Mouse (Mus musculus) kidney, postnatal 4 days (tissue): ENCODE measurements around the gene Lsm7.

Experiments used
- DNase-seq, 2 experiments: peaks; one replicate each; pipeline ENCODE4 v3.0.0; 2021; ENCODE audit warnings: mixed read lengths in 2 of 2

Gene Lsm7

DNA sequence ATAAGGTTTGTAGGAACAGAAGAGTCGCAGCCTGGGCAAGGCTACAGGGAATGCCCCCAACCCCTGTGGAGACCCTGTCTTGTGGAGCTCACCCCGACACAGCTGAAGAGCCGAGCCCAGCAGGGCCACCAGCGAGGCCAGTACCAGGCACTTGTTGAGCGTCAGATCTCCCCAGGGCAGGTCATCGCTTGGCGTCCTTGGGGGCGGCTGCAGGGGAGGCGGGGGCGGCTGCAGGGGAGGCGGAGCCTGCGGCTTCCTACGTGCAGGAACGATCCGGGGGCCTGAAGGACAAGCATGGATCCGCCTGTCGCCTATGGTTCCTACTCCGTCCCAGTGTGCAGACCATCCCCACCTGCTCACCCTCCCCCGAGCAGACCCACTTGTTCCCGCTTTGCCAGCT is 44.9 kb downstream of the Lsm7 start:
- peak; percentile 40 to 45 for DNase-seq

DNA sequence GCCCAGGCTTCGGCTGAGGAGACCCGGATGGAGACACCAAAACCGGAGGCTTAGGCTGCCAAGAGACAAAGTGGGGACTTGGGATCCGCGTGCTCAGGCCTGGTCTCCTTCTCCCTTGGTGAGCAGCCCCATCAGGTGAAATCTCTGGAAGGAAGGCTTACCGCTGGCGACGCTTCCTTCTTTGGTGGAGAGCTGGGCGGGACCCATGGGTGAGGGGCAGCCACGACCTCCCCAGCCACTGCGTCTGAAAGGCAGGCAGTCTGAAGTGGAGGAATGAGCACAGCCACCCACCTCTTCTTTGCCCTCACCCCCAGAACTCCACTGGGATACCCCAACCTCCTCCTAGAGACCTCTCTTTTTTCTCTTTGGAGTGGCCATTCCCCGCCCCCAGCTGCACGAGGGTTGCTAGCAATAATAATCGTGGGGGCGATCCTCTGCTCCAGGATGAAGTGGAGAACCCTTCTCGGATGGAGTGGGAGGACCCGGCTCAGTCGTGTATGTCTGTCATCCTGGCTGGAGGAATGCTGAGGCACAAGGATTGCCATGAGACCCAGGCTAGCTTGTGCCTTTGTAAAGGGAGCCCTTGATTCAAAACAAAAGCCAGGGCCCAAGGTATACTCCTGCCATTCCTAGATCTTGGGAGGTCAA is 45.9 kb downstream of the Lsm7 start:
- DNase-seq: peak; percentile 43 to 62

DNA sequence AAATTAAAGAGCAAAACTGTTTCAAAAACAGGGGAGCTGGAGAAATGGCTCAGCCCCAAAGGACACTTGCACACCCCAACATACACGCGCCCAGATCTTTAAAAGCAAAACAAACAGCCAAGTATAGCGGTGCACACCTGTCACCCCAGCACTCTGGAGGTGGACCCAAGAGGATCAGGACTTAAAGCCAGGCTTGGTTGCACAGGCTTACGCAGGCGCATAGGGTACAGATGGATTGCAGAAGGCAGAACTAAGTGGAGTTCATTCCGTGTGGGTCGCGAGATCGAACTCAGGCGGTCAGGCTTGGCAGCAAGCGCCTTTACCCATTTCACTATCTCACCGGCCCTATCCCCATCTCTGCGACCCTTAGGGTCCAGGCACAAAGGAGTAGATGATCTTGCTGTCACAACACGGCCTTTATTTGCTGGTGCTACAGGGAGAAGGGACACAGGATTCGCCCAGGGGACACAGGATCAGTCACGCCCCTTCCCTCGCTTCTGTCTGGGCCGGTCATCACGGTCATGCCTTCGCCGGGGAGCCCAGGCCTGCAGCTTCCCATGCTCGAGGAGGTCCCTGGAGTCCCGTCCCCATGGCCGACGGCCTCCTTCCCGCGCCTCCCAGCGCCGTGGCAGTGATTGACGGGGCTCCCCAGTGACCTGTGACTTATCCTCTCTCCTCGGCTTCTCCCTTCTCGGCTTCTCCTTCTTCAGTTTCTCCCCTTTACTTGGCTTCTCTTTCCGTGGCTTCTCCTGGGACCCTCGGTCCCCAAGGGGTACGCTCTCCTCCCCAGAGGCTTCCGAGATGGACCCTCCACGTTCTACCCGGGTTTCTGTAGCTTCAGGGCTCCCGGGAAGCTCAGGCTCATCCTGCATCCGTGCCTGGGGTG is 46.7 kb downstream of the Lsm7 start:
- peak; percentile 49 to 59 for DNase-seq

DNA sequence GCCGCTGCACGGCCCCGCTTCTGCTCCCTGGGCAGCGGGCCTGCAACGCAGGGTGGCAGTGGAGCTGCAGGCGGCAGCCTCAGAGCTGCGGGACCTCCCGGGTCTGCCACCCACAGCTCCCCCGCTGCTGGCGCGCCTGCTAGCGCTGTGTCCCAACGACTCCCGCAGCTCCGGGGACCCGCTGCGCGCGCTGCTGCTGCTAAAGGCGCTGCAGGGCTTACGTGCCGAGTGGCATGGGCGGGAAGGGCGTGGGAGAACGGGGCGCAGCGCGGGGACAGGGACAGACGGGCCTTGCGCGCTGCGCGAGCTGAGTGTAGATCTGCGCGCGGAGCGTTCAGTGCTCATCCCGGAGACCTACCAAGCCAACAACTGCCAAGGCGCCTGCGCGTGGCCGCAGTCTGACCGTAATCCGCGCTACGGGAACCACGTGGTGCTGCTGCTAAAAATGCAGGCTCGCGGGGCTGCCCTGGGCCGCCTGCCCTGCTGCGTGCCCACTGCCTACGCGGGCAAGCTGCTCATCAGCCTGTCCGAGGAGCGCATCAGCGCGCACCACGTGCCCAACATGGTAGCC is 47.9 kb downstream of the Lsm7 start:
- peak; percentile 79 to 86 for DNase-seq

DNA sequence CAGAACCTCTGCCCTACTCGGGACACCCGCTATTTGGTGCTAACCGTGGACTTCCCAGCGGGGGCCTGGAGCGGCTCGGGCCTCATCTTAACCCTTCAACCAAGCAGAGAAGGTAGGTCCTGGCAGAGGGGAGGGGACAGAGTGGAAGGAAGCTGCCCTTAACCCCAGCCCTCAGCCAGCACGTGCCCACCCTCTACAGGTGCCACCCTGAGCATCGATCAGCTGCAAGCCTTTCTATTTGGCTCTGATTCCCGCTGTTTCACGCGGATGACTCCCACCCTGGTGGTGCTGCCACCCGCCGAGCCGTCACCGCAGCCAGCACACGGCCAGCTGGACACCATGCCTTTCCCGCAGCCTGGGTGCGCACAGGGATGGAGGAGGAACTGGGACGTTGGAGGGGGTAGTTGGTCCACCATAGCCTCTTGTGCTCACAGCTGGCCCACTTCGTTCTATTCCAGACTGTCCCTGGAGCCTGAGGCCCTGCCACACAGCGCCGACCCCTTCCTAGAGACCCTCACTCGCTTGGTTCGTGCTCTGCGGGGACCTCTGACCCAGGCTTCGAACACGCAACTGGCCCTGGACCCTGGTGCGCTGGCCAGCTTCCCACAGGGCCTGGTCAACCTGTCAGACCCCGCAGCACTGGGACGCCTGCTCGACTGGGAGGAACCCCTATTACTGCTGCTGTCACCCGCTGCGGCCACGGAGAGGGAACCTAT is 48.5 kb downstream of the Lsm7 start:
- DNase-seq: no peak

DNA sequence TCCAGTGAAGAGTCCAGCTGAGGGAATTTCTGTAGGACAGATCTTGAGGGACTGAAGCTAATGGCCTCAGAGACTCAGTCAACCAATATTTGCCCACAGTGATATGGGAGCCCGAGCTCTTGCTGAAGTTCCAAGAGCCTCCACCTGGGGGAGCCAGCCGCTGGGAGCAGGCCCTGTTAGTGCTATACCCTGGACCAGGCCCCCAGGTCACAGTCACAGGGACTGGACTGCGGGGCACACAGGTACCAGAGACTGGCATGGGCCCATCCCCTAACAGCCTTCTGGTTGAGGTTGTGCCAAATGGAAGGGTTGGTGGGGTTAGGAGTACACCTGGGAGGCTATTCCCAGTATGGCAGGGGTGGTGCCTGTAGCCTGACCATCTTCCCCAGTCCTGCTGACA is 49.1 kb downstream of the Lsm7 start:
- DNase-seq: peak; percentile 92

DNA sequence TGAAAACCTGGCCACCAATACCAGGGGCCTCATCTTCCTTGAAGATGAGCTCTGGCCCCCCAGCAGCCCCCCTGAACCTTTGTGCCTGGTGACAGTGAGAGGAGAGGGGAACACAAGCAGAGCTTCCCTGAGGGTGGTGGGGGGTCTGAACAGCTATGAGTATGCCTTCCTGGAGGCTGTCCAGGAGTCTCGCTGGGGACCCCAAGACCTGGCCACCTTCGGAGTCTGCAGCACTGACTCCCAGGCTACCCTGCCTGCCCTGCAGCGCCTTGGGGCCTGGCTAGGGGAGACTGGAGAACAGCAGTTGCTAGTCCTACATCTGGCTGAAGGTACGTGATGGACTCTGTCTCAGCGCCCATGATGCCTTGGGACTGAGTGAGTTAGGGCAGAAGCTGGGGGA is 49.7 kb downstream of the Lsm7 start:
- no peak for DNase-seq

DNA sequence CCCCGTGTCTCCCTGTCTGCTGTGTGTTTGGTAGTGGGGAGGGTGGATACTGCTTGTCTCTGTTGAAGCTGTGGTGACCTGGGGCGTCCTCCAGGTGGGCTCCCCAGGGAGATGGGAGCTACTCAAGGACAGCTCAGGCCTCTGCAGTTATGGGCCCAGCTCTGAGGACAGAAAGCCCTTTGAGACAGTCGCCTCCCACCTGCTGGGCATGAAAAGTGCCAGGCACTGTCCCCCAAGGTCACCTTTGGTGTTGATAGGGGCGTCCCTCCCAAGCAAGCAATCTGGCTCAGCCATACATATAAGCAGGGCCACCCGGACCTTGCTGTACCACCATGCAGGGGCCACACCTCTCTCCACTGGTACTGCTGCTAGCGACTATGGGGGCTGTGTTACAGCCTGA is 50.1 kb downstream of the Lsm7 start, which contains the start of gene Amh:
Amh (plus strand) TSS at position 328 of the 400 bp plus-strand sequence.
- DNase-seq: no peak

DNA sequence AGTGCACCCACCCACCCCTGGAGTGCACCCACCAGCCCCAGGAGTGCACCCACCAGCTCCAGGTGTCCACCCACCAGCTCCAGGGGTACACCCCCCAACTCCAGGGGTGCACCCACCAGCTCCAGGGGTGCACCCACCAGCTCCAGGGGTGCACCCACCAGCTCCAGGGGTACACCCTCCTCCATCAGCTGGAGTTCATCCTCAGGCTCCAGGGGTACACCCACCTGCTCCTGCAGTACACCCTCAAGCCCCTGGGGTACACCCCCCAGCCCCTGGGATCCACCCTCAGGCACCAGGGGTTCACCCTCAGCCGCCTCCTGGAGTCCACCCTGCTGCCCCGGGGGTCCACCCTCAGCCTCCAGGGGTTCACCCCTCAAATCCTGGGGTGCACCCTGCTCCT is 50.7 kb downstream of the Lsm7 start:
- no peak for DNase-seq

DNA sequence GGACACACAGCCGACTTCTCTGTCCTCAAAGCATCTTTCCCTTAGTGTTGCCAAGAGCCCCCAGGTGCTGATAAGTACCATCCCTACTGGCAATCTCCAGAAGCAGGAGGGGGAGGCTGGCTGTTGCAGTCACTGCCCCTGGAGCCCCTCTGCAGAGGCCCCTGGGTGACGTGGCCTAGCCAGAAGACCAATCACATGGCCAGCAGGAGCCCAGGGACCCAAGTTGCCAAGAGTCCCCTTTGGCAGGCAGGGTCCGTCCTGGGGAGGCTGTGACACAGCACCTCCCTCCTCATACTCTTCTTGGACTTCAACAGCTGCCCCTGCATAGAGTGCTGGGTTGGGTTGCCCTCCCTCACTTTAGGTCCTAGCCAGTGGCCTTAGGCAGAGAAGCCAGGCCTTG is 52.0 kb downstream of the Lsm7 start:
- DNase-seq: no peak
